Mouse (Mus musculus) erythroid progenitor cell, adult 5-6 weeks (primary cell): Measurements from ENCODE around the gene Lmtk3. TPM values are rescaled to one million over a fixed set of nuclear protein-coding genes. Genes with fewer than 3 reads are reported as not detected.

ENCODE experiments used
- ATAC-seq: replicated peaks from 2 replicates; pipeline ENCODE4 v1.8.0; 2016; ENCODE audit warnings: moderate number of reproducible peaks, mild to moderate bottlenecking, moderate TSS enrichment, inconsistent platforms; ENCODE audit not compliant: poor library complexity, low FRiP score, severe bottlenecking
- total RNA-seq, 2 experiments: library from RNA; stranded (forward) in 1 of 2; stranded (reverse) in 1 of 2; fragments of 150-400 nt in 1 of 2; fragments of 186-747, 209-891 nt in 1 of 2; gene quantifications; 2 replicates each; pipeline versions ENCODE4 v1.2.3 to v1.2.4; 2015 to 2017; ENCODE audit warnings: low replicate concordance in 2 of 2

Gene Lmtk3
- total RNA-seq, 2 experiments from 2014 or later = not detected

- no peak for ATAC-seq
These were observed 4.4 kb upstream of the Lmtk3 start for GRCm38 (mm10) chr7:45779081-45779641.

GRCm38 (mm10) chr7:45782271-45782670 lies 1.3 kb upstream of the Lmtk3 start:
- no peak for ATAC-seq

GRCm38 (mm10) chr7:45784524-45785372 lies 1.2 kb downstream of the Lmtk3 start, which contains the start of gene Sult2b1:
Sult2b1 (minus strand) TSS chr7:45784669.
- ATAC-seq = no peak

- ATAC-seq = no peak
These were observed 2.0 kb downstream of the Lmtk3 start for GRCm38 (mm10) chr7:45785388-45786135.

DNA sequence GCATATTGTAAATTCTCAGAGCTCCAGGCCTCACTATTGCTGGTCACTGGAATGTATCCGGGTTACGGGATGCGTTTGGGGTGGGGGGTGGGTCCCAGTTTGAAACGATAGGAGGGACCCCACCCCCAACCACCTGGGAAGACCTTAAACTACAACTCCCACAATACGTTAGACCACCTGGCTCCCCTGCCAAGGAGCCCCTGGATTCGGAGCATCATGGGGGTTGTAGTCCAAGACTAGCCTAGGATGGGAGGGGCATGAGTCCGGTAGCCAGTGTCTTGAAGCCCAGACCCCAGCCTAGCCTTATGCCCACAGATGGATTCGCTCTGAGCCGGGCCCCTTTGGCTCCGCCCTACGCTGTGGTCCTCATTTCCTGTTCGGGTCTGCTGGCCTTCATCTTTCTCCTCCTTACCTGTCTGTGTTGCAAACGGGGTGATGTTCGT lies 2.6 kb downstream of the Lmtk3 start:
- no peak for ATAC-seq

DNA sequence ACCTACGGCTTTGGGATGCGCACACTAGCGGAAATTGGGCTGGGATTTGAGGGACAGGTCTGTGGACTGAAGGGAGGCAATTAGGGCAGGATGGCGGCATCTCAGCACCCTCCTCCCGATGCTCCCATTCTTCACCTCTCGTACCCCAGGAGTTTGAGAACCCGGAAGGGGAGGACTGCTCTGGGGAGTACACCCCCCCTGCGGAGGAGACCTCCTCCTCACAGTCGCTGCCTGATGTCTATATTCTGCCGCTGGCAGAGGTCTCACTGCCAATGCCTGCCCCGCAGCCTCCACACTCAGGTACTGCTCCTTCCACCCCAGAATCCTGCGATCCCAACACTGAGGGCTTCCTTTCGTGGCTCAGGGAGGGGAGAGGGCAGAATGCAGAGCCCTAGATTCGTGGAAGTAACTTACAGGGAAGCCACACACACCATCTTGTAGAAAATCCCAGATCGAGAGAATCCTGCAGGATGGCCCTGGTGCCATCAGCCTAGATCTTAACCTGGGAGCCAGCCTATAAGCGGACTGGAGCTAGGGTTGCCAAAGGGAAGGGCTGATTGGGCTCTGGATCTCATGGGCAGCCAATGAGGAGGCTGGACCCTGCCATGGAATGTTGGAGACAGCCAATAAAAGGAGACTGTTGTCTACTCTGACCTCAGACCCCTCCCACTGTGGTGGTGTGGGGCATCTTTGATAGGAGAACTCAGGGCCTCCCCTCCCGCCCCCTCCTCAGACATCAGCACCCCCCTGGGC lies 3.3 kb downstream of the Lmtk3 start:
- no peak for ATAC-seq

- ATAC-seq = no peak
These were observed 4.1 kb downstream of the Lmtk3 start for GRCm38 (mm10) chr7:45787642-45788041.

- no peak for ATAC-seq
These were observed 7.2 kb downstream of the Lmtk3 start for GRCm38 (mm10) chr7:45790721-45791120.

- ATAC-seq = no peak
These were observed 8.4 kb downstream of the Lmtk3 start for GRCm38 (mm10) chr7:45791756-45792490.

DNA sequence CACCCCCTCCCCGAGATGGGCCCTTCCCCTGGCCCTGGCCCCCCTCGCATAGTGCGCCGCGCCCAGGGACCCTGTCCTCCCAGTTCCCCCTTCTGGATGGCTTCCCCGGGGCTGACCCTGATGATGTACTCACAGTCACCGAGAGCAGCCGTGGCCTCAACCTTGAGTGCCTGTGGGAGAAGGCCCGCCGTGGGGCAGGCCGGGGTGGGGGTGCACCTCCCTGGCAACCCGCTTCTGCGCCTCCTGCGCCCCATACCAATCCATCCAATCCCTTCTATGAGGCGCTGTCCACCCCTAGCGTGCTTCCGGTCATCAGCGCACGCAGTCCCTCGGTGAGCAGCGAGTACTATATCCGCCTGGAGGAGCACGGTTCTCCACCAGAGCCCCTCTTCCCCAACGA lies 9.7 kb downstream of the Lmtk3 start:
- ATAC-seq = no peak

DNA sequence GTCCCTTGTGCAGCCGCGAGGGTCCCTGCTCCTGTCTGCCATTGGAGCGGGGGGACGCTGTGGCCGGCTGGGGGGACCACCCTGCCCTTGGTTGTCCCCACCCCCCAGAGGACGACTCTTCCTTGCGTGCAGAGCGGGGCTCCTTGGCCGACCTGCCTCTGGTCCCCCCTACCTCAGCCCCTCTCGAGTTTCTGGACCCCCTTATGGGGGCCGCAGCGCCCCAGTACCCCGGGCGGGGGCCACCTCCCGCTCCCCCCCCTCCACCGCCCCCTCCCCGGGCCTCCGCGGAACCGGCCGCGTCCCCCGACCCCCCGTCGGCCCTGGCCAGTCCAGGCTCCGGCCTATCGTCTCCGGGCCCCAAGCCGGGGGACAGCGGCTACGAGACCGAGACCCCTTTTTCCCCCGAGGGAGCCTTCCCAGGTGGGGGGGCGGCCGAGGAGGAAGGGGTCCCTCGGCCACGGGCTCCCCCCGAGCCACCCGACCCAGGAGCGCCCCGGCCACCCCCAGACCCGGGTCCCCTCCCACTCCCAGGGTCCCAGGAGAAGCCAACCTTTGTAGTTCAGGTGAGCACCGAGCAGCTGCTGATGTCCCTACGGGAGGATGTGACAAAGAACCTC lies 10.5 kb downstream of the Lmtk3 start:
- ATAC-seq = no peak

- no peak for ATAC-seq
These were observed 11.4 kb downstream of the Lmtk3 start for GRCm38 (mm10) chr7:45794971-45795370.

DNA sequence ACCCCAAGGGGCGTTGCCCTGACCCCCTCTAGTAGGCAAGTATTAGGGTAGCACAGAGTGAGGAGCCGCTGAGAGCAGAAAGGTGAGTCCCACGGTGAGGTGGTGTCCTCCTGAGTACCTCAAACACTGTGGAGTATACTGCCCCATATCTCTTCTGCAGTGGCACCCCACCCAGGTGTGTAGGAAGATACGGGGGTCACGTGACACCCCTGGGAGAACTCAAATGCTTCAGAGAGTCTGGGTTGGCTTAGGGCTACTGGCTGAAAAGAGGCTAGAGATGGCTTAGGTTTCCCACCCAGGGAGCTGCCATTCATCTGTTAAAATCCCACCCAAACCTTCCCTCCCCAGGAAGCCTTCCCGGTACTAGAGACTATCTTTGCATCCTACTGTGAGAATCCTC lies 13.4 kb downstream of the Lmtk3 start:
- ATAC-seq = peak; percentile 75

DNA sequence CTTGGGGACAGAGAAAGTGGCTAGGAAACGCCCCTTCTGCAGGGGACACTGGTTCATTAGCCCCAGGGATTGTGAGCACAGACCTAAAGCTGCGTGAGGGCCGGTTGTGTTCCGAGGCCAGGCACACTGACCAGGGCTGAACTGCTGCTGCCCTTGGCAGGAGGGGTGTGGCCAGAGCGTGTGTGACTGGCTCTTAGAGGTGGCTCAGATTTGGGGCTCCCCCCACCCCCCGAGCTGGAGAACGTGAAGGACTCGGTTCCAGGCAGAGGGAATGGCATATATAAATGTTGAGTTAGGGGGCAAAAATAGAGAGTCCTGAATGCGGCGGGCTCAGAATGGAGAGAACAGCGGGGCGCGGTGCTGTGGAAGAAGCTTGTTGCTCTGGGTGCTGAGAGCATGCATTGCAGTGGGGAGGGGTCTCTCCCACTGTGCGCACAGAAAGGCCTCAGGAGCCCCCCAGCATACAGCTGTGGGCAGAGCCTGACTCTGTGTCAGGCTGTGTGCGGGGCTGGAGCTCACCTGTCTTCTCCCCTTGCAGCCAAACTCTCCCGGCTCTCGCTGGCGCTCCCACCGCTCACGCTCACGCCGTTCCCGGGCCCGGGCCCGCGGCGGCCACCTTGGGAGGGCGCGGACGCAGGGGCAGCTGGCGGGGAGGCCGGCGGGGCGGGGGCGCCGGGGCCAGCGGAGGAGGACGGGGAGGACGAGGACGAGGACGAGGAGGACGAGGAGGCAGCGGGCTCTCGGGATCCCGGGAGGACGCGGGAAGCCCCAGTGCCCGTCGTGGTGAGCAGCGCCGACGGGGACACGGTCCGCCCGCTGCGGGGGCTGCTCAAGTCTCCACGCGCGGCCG lies 14.3 kb downstream of the Lmtk3 start:
- ATAC-seq = no peak

DNA sequence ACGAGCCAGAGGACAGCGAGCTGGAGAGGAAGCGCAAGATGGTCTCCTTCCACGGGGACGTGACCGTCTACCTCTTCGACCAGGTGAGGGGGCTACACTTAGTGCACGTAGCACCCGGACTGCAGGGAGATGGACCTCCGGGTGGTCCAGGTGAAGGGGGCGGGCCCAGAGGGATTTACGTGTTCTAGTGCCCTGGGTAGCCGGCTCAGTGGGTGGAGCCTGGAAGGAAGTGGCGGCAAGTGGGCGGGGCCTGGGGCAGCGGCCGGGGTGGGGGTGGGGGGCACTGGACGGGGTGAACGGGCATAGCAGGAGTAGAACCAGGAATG lies 14.9 kb downstream of the Lmtk3 start:
- no peak for ATAC-seq

- ATAC-seq = no peak
These were observed 15.4 kb downstream of the Lmtk3 start for GRCm38 (mm10) chr7:45798931-45799330.

DNA sequence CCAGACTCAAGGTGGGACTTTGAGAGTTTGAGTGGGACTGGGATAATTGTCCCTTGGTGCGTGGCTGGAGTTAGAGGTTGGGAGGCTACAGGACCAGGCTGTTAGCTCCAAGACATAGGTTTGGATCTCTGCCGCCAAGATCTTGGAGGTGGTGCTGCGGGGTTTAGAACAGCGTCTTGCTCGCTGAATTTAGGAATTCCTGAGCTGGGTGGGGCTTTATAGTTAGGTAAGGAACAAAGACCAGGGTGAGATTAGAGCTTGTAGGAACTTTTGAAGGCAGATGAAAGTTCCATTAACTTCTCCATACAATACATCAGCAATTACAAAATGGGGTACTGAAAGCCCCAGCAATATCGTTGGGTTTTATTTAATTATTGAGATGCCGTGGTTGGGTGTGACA lies 16.5 kb downstream of the Lmtk3 start:
- ATAC-seq = no peak

GRCm38 (mm10) chr7:45800546-45801204 lies 17.1 kb downstream of the Lmtk3 start:
- ATAC-seq = no peak; the same call in 1 of the 2 replicates
